Mouse (Mus musculus) forebrain, embryonic 10.5 days (tissue): Measurements from ENCODE around the gene Gpr87. TPM values are rescaled to one million over a fixed set of nuclear protein-coding genes. Genes with fewer than 3 reads are reported as not detected.

ENCODE experiments used
- DNase-seq: peaks from one replicate; pipeline ENCODE4 v3.0.0-alpha.2; 2017; ENCODE audit warnings: low spot score; ENCODE audit errors: extremely low spot score
- H3K27ac ChIP-seq: fragments of 300-500 bp; sonication (generic); 2 replicates; pipeline ENCODE4 v1.5.1; 2016; ENCODE audit warnings: mild to moderate bottlenecking
- H3K27me3 ChIP-seq: fragments of 300-500 bp; sonication (generic); 2 replicates; pipeline ENCODE4 v1.6.1; 2016; ENCODE audit warnings: mild to moderate bottlenecking; ENCODE audit not compliant: poor library complexity, severe bottlenecking
- H3K36me3 ChIP-seq: fragments of 300-500 bp; sonication (generic); replicated peaks from 2 replicates; pipeline ENCODE4 v1.6.1; 2016; ENCODE audit warnings: mild to moderate bottlenecking, moderate library complexity
- H3K4me1 ChIP-seq: fragments of 300-500 bp; sonication (generic); 2 replicates; pipeline ENCODE4 v1.6.1; 2016
- H3K4me3 ChIP-seq: fragments of 300-500 bp; sonication (generic); 2 replicates; pipeline ENCODE4 v1.5.1; 2016; ENCODE audit warnings: mild to moderate bottlenecking, moderate library complexity
- H3K9me3 ChIP-seq: fragments of 300-500 bp; sonication (generic); 2 replicates; pipeline ENCODE4 v1.6.1; 2016; ENCODE audit warnings: mild to moderate bottlenecking, moderate library complexity
- WGBS: fragments of 180-500 bp; shearing (Covaris S2); methylation state at CpG from one replicate; pipeline ENCODE4 v1.1.7; 2016; 5-methylcytosine and 5-hydroxymethylcytosine counted together
- polyA plus RNA-seq: library from polyadenylated mRNA; unstranded; fragments of >200 nt; fragmentation: Nextera tagmentation; extraction: Ambion mirVana; gene quantifications from 2 replicates; pipeline ENCODE4 v1.2.1, GENCODE M21; 2016

Gpr87 gene
- polyA plus RNA-seq, 1 experiment from 2014 or later: 0.17 TPM

DNA sequence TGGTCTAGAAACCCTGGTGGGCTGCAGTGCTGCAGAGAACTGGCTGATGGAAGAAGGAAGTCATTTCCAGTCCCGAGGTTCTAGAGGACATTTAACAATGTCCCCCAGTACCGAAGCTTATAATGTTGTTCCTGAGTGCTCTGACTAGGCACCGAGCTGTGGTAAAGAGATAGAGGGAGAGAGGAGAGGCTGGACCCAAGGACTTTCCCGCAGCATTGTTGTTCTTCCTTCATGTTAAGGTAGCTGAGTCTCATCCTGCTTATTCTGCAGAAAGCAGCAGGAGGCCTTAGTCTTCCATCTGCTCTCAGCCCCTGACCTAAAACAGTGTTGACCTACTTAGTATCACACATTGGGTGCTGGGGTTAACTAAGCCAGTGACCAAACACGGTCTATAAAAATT is 18.0 kb downstream of the Gpr87 start:
- Histone ChIP-seq H3K4me1 (peaks cover 8% of the 10 kb centered on the region; the same call in 1 of the 2 replicates), H3K9me3 (no peaks in the 10 kb centered on the region), H3K27me3 (no peaks in the 10 kb centered on the region), H3K4me3 (no peak overlapping the region), H3K27ac (no peak overlapping the region), H3K36me3 (no peaks in the 10 kb centered on the region)
- no peak for DNase-seq
- 77% methylated on average over 5 of the region's 5 CpGs for WGBS

DNA sequence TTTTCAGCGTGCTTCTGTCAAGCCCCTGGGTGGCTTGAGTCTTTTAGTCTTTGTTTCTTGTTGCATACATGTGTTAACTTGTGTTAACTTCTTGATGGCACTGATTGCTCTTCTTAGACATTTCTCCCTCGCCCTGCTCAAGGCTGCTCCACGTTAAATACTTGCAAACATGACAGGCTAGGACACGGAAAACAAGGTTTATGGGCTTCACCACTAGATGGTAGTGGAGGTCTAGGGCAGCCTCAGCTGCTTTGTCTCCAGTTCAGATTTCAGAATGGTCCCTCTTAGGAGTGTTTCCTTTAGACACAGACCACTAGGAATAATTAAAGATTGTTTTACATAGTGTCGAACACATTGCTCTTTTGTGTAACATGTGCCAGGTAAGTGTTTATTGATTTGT is 19.7 kb downstream of the Gpr87 start:
- H3K4me3 ChIP-seq: no peak overlapping the region
- H3K9me3 ChIP-seq: no peaks in the 10 kb centered on the region
- peaks cover 6% of the 10 kb centered on the region for H3K4me1 ChIP-seq
- no peak overlapping the region for H3K27ac ChIP-seq
- no peaks in the 10 kb centered on the region for H3K27me3 ChIP-seq
- H3K36me3 ChIP-seq: no peaks in the 10 kb centered on the region
- WGBS: 45% methylated on average over 5 of the region's 5 CpGs
- no peak for DNase-seq

DNA sequence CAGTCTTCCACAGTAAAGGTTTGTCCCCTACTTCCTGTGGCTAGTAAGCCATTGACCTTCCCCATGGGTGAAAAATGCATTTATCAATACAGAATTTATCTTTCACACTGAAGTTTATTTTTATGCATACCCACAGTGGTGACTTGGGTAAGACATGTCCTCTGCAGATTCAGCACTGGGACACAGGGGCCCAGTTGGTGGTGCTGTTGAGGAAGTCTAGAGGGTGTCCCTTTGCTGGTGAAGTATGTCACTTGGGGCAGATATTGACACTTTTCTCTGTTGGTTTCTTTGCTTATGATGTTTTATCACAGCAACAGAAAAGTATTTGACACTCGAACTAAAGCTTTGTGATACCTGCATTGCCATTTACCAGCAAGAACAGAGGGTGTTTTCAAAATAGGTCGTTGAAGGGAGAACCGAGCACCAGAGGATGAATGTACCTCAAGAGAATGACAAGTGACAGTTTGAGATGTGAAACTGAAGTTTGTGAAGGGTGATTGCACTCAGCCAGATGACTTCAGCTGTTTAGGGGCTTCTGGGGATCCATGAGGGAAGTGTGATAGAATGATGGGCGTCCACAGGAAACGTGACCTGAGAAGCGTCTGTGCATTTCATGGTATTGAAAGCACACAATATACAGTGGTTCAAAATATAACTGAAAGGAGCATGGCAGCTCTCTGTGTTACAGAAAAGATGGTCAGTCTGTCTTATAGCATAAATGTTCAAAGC is 20.3 kb downstream of the Gpr87 start:
- Histone ChIP-seq H3K4me1 (peaks cover 11% of the 10 kb centered on the region), H3K27ac (no peak overlapping the region), H3K36me3 (no peaks in the 10 kb centered on the region), H3K4me3 (no peak overlapping the region), H3K27me3 (no peaks in the 10 kb centered on the region), H3K9me3 (no peaks in the 10 kb centered on the region)
- DNase-seq: no peak
- WGBS: 87% methylated on average over 6 of the region's 6 CpGs

DNA sequence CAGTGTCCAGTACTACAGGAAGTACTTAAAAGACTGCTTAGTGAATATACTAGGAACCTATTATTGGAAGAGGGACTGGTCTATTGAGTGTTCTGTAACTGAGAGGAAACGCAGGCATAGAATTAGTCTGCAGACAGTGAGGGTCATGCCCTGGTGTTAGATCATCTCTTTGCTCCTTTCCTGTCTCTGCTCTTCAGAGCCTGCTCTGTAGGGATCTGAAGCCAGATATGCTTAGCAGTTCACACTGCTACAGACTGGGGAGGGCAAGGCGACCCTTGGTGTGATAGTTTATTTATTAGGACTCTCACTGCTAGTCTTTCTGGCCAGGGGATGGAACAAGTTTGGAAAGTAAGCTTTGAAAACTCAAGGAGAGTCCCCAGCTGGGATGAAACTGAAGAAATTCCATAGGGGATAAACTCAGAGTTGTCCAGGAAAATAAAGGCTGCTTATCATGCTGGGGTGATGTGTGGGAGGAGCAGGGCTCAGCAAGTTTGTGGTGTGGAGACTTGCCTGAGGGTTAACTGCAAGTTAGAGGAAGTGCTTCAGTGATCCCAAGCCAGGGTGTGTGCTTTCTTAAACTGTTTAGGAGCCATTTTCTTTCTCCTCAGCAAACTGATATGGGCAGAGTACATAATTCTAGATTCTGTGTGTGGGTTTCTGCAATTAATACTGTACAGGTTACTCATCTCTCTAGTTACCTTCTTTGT is 24.8 kb downstream of the Gpr87 start:
- no peak overlapping the region for H3K4me3 ChIP-seq
- H3K27me3 ChIP-seq: no peaks in the 10 kb centered on the region
- DNase-seq: no peak
- 66% methylated on average over 2 of the region's 2 CpGs for WGBS
- H3K4me1 ChIP-seq: peaks cover 7% of the 10 kb centered on the region
- no peaks in the 10 kb centered on the region for H3K9me3 ChIP-seq
- no peaks in the 10 kb centered on the region for H3K36me3 ChIP-seq
- H3K27ac ChIP-seq: no peak overlapping the region

DNA sequence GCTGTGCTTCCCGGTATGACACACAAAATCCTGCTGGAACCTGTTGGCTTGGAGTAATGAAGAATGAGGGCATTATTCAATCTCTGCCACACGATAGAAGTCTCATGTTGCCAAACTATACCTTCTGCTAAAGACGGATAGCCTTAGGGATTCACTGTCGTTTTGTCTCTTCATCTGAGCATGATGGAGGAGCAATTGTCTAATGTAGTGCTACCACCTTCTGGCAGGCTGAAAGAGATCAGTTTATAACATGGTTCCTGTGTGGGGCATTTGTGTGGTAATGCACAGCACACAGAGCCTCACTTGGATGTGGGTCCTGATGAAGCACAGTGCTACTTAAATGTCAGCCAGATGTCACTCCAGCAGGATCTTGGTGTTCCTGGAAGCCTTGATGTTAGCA is 25.7 kb downstream of the Gpr87 start:
- 83% methylated on average over 4 of the region's 4 CpGs for WGBS
- no peak overlapping the region for H3K4me3 ChIP-seq
- H3K9me3 ChIP-seq: no peaks in the 10 kb centered on the region
- H3K27ac ChIP-seq: no peak overlapping the region
- no peak for DNase-seq
- H3K4me1 ChIP-seq: peaks cover 7% of the 10 kb centered on the region
- H3K36me3 ChIP-seq: no peaks in the 10 kb centered on the region
- no peaks in the 10 kb centered on the region for H3K27me3 ChIP-seq

DNA sequence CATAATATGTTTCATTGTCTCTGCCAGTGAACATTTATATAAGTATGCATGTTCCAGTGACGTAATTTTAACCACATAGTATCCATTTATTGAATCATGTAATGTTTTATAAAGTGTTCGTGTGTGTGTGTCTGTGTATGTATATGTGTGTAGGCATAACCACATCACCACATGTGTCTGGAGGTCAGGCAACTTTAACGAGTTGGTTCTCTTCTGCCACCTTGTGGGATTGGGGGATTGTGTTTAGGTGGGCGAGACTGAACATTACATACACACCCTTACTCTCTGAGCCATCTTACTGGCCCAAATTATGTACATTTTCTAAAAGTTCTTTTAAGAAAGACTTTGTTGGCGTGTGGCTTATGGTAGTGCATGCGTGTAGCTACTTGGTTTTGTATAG is 26.4 kb downstream of the Gpr87 start:
- no peak for DNase-seq
- H3K4me3 ChIP-seq: no peak overlapping the region
- WGBS: 90% methylated on average over 6 of the region's 6 CpGs
- H3K36me3 ChIP-seq: no peaks in the 10 kb centered on the region
- peaks cover 7% of the 10 kb centered on the region for H3K4me1 ChIP-seq
- H3K27me3 ChIP-seq: no peaks in the 10 kb centered on the region
- H3K9me3 ChIP-seq: no peaks in the 10 kb centered on the region
- H3K27ac ChIP-seq: no peak overlapping the region

DNA sequence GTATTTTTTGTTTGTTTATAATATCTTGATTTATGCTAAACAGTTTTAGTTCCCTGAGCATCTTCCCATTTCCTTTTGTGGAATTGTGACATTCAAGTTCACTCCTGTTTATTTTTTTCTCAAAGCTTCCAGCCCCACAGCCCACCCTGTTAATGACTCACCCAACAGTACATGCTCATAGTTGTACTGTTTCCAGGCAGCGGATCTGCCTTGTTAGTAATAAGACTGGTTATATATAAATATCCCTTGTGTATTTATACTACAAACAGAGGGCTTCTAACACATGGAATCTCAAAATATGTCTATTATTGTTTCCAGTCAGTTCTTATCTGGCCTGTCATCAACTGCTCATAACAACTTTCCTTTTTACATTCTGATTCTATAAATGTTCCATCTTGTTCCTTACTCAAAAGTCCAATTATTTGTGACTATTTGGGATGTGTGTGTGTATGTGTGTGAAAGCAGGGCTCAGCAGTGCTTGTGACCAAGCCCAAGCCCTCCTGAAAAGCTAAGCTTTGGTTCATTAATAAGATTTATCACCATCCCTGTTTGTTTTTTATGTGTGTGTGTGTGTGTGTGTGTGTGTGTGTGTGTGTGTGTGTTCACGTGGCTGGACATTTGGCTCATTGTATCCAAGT is 27.4 kb downstream of the Gpr87 start:
- Histone ChIP-seq H3K4me1 (peaks cover 7% of the 10 kb centered on the region), H3K27me3 (no peaks in the 10 kb centered on the region), H3K9me3 (no peaks in the 10 kb centered on the region), H3K36me3 (no peaks in the 10 kb centered on the region), H3K4me3 (no peak overlapping the region), H3K27ac (no peak overlapping the region)
- WGBS: 81% methylated on average over 2 of the region's 2 CpGs
- DNase-seq: no peak

DNA sequence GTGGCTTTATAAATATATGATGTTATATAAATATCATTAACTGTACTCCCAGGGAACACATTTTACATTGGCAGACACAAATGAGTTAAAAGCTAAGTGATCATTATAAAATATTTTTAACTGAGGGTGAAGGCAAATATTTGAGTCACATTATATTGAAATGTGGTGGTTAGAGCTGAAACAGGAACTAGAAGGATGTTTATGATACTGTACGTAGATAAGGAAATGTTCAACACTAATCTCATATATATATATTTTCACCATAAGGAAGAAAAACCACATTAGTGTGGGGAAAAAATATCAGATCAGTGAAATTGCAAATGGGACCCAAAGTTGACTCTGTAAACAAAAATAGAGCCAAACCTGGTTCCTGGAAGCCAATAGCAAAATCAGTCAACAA is 34.4 kb downstream of the Gpr87 start:
- H3K9me3 ChIP-seq: no peaks in the 10 kb centered on the region
- WGBS: 95% methylated on average over 1 of the region's 1 CpGs
- H3K36me3 ChIP-seq: no peaks in the 10 kb centered on the region
- no peak for DNase-seq
- no peaks in the 10 kb centered on the region for H3K4me1 ChIP-seq
- no peak overlapping the region for H3K27ac ChIP-seq
- H3K4me3 ChIP-seq: no peak overlapping the region
- no peaks in the 10 kb centered on the region for H3K27me3 ChIP-seq

DNA sequence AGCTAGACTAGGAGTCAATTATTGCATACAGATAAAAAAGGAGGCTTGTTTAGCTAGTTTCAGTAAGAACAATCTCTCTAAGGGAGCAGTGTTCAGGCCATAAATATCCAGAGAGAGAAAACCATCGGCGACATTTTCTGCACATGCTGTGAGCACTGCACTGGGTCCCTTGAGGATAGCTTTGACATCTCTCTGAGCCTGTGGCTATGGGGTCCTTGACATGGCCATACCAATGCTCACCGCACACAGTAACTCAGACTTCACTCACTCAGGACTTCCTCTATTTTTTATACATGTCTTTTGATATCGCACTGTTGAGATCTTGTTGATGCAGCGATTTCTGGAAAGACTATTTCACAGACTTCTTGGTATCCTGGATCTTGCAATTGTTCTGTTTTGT is 37.9 kb downstream of the Gpr87 start:
- no peak for DNase-seq
- H3K27ac ChIP-seq: no peak overlapping the region
- H3K4me3 ChIP-seq: no peak overlapping the region
- H3K4me1 ChIP-seq: no peaks in the 10 kb centered on the region
- H3K27me3 ChIP-seq: no peaks in the 10 kb centered on the region
- H3K9me3 ChIP-seq: no peaks in the 10 kb centered on the region
- no peaks in the 10 kb centered on the region for H3K36me3 ChIP-seq
- 91% methylated on average over 5 of the region's 5 CpGs for WGBS

DNA sequence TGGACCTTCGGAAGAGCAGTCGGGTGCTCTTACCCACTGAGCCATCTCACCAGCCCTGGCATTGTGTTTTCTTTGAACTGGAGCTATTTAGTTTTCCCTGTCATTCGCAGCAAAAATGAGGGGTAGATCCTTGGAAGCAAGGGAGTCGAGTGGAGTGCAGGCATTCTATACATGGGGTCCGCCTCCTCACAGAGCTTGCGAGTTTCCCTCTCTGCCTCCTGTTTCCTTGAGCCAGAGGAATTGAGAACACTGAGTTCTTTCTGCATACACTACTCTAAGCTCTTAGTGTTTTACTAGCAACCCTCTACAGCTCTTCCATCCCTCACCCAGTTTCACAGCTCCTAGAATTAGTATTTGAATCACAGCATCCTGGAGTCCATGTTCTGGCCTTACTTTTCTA is 39.5 kb downstream of the Gpr87 start:
- Histone ChIP-seq H3K4me3 (no peak overlapping the region), H3K4me1 (no peaks in the 10 kb centered on the region), H3K27me3 (no peaks in the 10 kb centered on the region), H3K36me3 (no peaks in the 10 kb centered on the region), H3K9me3 (no peaks in the 10 kb centered on the region), H3K27ac (no peak overlapping the region)
- 83% methylated on average over 6 of the region's 6 CpGs for WGBS
- DNase-seq: no peak

DNA sequence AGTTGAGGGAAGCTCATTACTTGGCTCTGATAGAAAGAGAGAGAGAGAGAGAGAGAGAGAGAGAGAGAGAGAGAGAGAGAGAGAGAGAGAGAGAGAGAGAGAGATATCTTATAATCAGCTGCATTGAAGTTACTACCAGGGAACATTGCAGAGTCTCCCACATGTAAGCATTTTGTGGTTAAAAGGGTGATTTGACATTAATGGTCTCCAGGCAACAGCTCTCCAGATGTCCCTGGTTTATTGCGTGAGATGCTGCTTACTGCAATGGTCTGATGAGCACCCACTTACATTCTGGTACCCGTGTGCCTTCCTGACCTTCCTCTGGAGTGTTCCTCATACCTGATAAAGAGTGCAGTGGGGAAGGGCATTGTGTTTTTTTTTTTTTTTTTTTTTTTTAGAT is 40.0 kb downstream of the Gpr87 start:
- Histone ChIP-seq H3K27me3 (no peaks in the 10 kb centered on the region), H3K4me1 (no peaks in the 10 kb centered on the region), H3K36me3 (no peaks in the 10 kb centered on the region), H3K27ac (no peak overlapping the region), H3K9me3 (no peaks in the 10 kb centered on the region), H3K4me3 (no peak overlapping the region)
- WGBS: 98% methylated on average over 2 of the region's 2 CpGs
- DNase-seq: no peak

DNA sequence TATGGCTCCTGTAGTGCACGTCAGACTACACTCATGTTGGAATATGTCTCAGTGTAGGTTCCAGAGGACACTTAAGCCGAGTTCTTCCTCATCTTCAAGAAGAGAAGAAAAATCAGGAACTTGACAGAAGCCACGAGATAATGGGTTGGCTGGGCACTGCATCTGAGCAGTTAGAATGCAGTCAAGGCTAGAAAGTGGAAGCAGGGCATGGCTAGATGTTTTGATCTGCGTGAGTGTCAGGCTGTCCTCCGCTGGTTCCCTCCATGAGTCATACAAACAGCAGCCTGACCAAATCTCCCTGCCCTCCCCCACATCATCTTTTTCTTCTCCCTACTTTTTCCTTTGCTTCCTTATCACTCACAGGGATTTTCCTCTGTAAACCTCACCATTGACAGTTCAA is 41.5 kb downstream of the Gpr87 start, which contains the start of gene P2ry14:
P2ry14 (minus strand) TSS at position 195 of the 400 bp plus-strand sequence.
- Histone ChIP-seq H3K9me3 (no peaks in the 10 kb centered on the region), H3K27ac (no peak within 1 kb of the TSS), H3K36me3 (no peaks in the 10 kb centered on the region), H3K4me3 (no peak within 1 kb of the TSS), H3K4me1 (no peaks in the 10 kb centered on the region), H3K27me3 (no peaks in the 10 kb centered on the region)
- whole genome bisulfite sequencing: 88% methylated on average over 5 of the region's 5 CpGs
- no peak for DNase-seq

DNA sequence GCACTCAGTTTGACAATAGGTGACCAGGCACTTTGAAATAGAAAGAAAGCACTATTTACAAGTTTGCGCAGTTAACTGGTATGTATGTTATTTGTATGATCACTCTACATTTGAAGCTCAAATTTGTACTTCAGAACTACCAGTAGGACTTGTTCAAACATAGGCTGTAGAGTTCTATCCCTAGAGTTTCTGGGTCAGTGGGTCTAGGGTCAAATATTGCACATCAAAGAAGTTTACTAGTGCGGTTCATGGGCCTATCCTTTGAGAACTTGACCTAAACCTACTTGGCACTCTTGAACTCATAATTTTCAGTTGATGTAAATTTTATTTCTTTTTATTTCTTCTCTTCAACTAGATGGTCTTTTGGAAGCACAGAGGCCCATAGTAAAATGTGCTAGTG is 44.3 kb downstream of the Gpr87 start:
- Histone ChIP-seq H3K4me3 (no peak overlapping the region), H3K9me3 (no peaks in the 10 kb centered on the region), H3K4me1 (no peaks in the 10 kb centered on the region), H3K36me3 (no peaks in the 10 kb centered on the region), H3K27me3 (no peaks in the 10 kb centered on the region), H3K27ac (no peak overlapping the region)
- WGBS: 95% methylated on average over 2 of the region's 2 CpGs
- DNase-seq: no peak
